Mouse (Mus musculus) gastrocnemius, adult 18-20 months (tissue): ENCODE measurements around the gene Map3k20. TPM values are rescaled to one million over a fixed set of nuclear protein-coding genes. Genes with fewer than 3 reads are reported as not detected.

Experiments used
- DNase-seq: peaks from one replicate; pipeline ENCODE4 v3.0.0; 2021; ENCODE audit warnings: low spot score
- total RNA-seq, 2 experiments: library from RNA; stranded (reverse); gene quantifications; 2 replicates each; pipeline ENCODE4 v1.2.3; 2021

The Map3k20 gene
- total RNA-seq, 2 experiments from 2014 or later, result 335 to 441 TPM

- DNase-seq, result no peak
These were observed 191.2 kb downstream of the Map3k20 start for GRCm38 (mm10) chr2:72476486-72477211.

DNA sequence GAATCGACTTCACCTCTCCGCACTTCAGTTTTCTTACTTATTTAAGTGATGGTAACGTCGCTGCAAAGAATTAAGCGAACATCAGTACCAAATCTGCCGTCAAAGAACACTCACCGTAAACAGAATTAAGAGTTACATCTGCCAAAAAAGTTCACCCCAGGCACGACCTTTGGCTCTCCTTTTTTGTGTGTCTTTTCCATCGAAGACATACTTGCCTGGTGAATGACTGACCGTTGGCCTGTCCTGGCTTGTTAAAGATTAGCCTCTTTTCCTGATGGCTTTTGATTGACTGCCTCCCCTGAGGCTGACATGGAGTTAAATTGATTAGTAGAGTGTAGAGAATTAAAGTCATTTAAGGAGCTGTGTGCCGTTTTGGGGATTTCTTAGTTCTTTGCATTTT is 191.8 kb downstream of the Map3k20 start:
- DNase-seq, result no peak

DNA sequence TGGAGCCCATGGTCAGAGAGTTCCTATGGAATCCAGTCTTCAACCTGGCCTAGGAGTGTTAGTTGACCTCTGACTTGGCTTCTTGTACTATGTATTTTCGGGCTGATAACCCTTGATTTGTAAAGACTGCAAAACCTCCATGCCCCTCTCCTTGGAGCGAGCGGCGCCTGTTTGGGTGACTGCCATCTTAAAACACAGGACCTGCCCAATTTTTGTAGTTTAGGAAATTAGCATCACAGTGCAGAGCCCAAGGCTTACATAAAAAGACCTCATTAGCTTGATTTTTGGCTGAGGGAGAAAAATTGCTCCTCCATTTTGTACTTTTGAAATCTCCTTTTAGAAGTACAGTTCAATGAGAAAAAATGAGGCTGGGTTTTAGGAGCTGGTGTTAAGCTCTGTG is 192.7 kb downstream of the Map3k20 start:
- no peak for DNase-seq

- no peak for DNase-seq
These were observed 193.5 kb downstream of the Map3k20 start for GRCm38 (mm10) chr2:72478921-72479320.

DNA sequence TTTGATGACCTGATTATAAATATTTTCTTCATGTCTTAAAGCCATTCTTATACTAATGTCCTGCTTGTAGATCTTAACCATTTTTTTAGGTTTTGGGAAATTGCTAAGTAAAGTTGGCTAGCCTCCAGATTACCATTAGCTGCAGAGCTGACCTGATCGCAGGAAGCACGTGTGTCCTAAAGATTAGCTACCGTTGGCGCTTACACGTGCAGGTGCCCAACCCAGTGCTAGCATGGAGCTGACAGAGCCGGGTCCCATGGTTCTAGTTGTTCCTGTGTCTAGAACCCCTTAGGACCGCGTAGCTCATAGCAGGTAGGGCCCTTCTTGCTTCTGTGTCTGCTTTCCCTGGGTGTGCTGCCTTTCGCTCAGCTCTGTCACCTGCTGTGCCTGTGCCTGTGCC is 194.4 kb downstream of the Map3k20 start:
- no peak for DNase-seq

DNA sequence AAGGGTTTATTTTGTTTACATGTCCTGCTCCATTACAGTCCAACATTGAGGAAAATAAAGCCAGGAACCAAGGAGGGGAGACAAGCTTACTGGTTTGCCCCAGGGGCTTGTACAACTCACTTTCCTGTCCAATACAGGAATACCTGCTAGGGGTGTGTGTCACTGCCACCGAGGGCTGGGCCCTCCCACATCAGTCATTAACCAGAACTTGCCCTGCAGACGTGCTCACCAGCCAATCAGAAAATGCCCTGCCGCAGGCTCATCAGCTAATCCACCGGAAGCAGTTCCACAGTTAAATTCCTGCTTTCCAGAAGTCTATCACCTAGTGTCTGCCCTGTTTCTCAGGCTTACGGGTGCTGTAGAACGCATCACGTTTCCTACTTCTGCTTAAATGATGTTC is 206.2 kb downstream of the Map3k20 start:
- no peak for DNase-seq

Other genes starting within 250 kb of the Map3k20 start
- under 1 TPM; 0.50 TPM for gene Cdca7, start 190.5 kb downstream of the Map3k20 start, total RNA-seq